Mouse (Mus musculus) liver, adult 2 months (tissue): Measurements from ENCODE around the gene Msl1. TPM values are rescaled to one million over a fixed set of nuclear protein-coding genes. Genes with fewer than 3 reads are reported as not detected.

Experiments
- DNase-seq: peaks from one replicate; pipeline ENCODE4 v3.0.0-alpha.2; 2011; ENCODE audit warnings: low read depth, low spot score; ENCODE audit errors: extremely low read depth
- H3K27ac ChIP-seq: fragments of 200-500 bp; replicated peaks from 2 replicates; pipeline ENCODE4 v1.5.1; 2012; ENCODE audit warnings: low read depth, mild to moderate bottlenecking, control low read depth, inconsistent platforms, low read length; ENCODE audit not compliant: insufficient read depth
- H3K27me3 ChIP-seq: fragments of 200-500 bp; 2 replicates; pipeline ENCODE4 v1.6.1; 2012; ENCODE audit warnings: mild to moderate bottlenecking, moderate library complexity, low read length, inconsistent platforms; ENCODE audit not compliant: control insufficient read depth, insufficient read depth
- H3K36me3 ChIP-seq: fragments of 200-500 bp; 2 replicates; pipeline ENCODE4 v1.6.1; 2012; ENCODE audit warnings: low read length, inconsistent platforms; ENCODE audit not compliant: control insufficient read depth, insufficient read depth
- H3K4me1 ChIP-seq: fragments of 200-500 bp; 2 replicates; pipeline ENCODE4 v1.6.1; 2011; ENCODE audit warnings: low read length; ENCODE audit not compliant: control insufficient read depth, insufficient read depth
- H3K4me3 ChIP-seq: fragments of 200-500 bp; 2 replicates; pipeline ENCODE4 v1.5.1; 2011; ENCODE audit warnings: low read depth, mild to moderate bottlenecking, control low read depth, low read length, moderate library complexity; ENCODE audit not compliant: insufficient read depth
- H3K79me2 ChIP-seq: fragments of 200-500 bp; 2 replicates; pipeline ENCODE4 v1.6.1; 2012; ENCODE audit warnings: inconsistent platforms, mild to moderate bottlenecking, low read length, moderate library complexity; ENCODE audit not compliant: control insufficient read depth, insufficient read depth
- H3K9ac ChIP-seq: fragments of 200-500 bp; 2 replicates; pipeline ENCODE4 v1.6.1; 2012; ENCODE audit warnings: low read depth, mild to moderate bottlenecking, control low read depth, inconsistent platforms, low read length
- CTCF ChIP-seq: fragments of 200-500 bp; IDR thresholded peaks from 2 replicates; pipeline ENCODE4 v1.5.1; 2011; ENCODE audit warnings: low read depth, low read length, control low read depth
- POLR2A ChIP-seq: fragments of 200-500 bp; IDR thresholded peaks from 2 replicates; pipeline ENCODE4 v1.6.1; 2011; ENCODE audit warnings: low read length, control low read depth; ENCODE audit not compliant: insufficient read depth; ENCODE audit errors: extremely low read depth
- WGBS: fragments of 180-500 bp; shearing (Covaris S2); methylation state at CpG from one replicate; pipeline ENCODE4 v1.1.7; 2018; 5-methylcytosine and 5-hydroxymethylcytosine counted together
- polyA plus RNA-seq: library from polyadenylated mRNA; depleted of rRNA; stranded (reverse); fragments of >200 nt; gene quantifications from 2 replicates; pipeline ENCODE4 v1.2.3, GENCODE M21; 2012
- total RNA-seq: library from RNA; depleted of rRNA; stranded (reverse); fragments of >200 nt; gene quantifications from 2 replicates; pipeline ENCODE4 v1.2.3, GENCODE M21; 2014

Gene Msl1
- total and polyA plus RNA-seq, 2 experiments, result 15.5 to 17.0 TPM

GRCm38 (mm10) chr11:98748506-98749416 lies 46.6 kb upstream of the Msl1 start:
- no peak for TF ChIP-seq POLR2A
- TF ChIP-seq CTCF, result no peak
- Histone ChIP-seq H3K4me1 (peaks cover 21% of the 10 kb centered on the region), H3K79me2 (peaks cover 31% of the 10 kb centered on the region; the same call in 1 of the 2 replicates), H3K27me3 (no peaks in the 10 kb centered on the region), H3K4me3 (no peak overlapping the region), H3K27ac (no peak overlapping the region), H3K9ac (no peak overlapping the region), H3K36me3 (no peaks in the 10 kb centered on the region)
- DNase-seq, result no peak
- WGBS, result 72% methylated on average over 15 of the region's 15 CpGs

DNA sequence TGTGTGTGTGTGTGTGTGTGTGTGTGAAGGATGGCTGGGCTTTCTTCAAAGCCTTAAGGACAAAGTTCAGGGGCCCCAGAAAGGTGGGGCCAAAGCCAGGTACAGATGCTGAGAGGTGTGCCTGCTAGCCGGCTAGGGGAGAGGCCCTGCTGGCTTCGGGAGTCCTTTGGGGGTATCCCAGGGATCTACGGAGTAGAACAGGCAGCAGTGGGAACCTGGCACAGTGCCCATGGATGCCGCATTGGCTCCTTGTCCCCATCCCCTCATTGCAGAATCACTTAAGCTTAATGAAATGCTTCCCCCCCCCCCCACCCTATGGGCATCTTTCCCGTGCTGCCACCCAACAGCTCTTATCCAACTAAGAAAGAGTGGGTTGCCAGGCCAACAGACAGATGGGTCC lies 45.6 kb upstream of the Msl1 start:
- Histone ChIP-seq H3K27ac (no peak overlapping the region), H3K4me1 (peaks cover 24% of the 10 kb centered on the region), H3K36me3 (no peaks in the 10 kb centered on the region), H3K27me3 (no peaks in the 10 kb centered on the region), H3K9ac (no peak overlapping the region), H3K79me2 (peaks cover 26% of the 10 kb centered on the region; the same call in 1 of the 2 replicates), H3K4me3 (no peak overlapping the region)
- DNase-seq, result no peak
- WGBS, result 78% methylated on average over 5 of the region's 5 CpGs
- no peak for TF ChIP-seq POLR2A
- TF ChIP-seq CTCF, result no peak

GRCm38 (mm10) chr11:98750351-98751201 lies 44.7 kb upstream of the Msl1 start:
- Histone ChIP-seq H3K79me2 (peaks cover 22% of the 10 kb centered on the region; the same call in 1 of the 2 replicates), H3K9ac (peak overlapping the region; percentile 23; the same call in 1 of the 2 replicates), H3K4me3 (no peak overlapping the region), H3K36me3 (no peaks in the 10 kb centered on the region), H3K27ac (no peak overlapping the region), H3K27me3 (no peaks in the 10 kb centered on the region), H3K4me1 (peaks cover 25% of the 10 kb centered on the region)
- no peak for TF ChIP-seq POLR2A
- TF ChIP-seq CTCF, result no peak
- no peak for DNase-seq
- WGBS, result 22% methylated on average over 17 of the region's 17 CpGs

DNA sequence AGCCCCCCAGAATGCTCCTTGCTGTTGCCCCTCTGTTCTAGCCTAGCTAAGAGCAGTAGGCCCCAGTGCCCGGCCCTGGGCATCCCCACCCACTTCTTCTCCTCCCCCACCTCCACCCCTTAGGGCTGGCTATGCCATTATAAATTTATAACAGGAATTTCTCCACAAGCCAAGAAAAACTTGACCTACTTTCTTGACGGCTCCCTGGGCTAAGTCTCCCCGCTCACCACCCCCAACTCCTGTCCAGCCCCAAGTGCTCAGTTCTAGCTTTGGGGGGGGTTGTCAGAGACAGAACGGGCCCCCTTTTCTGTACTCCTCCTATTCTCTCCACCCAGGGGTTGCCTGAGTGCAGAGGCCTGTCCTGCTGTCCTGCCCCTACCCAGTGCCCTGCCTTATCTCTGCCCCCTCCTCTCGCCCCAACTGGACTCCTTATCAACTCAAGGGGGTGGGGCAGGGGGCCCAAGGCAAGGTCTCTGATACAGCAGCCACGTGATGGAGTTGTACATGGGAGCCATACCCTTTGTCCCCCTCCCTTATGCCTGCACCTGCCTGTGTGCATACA lies 44.0 kb upstream of the Msl1 start:
- H3K27ac ChIP-seq, result no peak overlapping the region
- no peak for DNase-seq
- H3K4me3 ChIP-seq, result no peak overlapping the region
- 24% methylated on average over 6 of the region's 6 CpGs for WGBS
- no peaks in the 10 kb centered on the region for H3K27me3 ChIP-seq
- no peak for TF ChIP-seq POLR2A
- no peaks in the 10 kb centered on the region for H3K36me3 ChIP-seq
- H3K9ac ChIP-seq, result no peak overlapping the region
- H3K4me1 ChIP-seq, result peaks cover 23% of the 10 kb centered on the region
- peaks cover 22% of the 10 kb centered on the region; the same call in 1 of the 2 replicates for H3K79me2 ChIP-seq

- no peak overlapping the region for H3K9ac ChIP-seq
- H3K79me2 ChIP-seq, result peaks cover 21% of the 10 kb centered on the region; the same call in 1 of the 2 replicates
- DNase-seq, result no peak
- no peak overlapping the region for H3K27ac ChIP-seq
- H3K36me3 ChIP-seq, result no peaks in the 10 kb centered on the region
- no peak overlapping the region for H3K4me3 ChIP-seq
- 84% methylated on average over 10 of the region's 10 CpGs for WGBS
- TF ChIP-seq CTCF, result no peak
- no peak for TF ChIP-seq POLR2A
- H3K4me1 ChIP-seq, result peaks cover 14% of the 10 kb centered on the region
- no peaks in the 10 kb centered on the region for H3K27me3 ChIP-seq
Observed at GRCm38 (mm10) chr11:98752562-98753140, 42.7 kb upstream of the Msl1 start.
